ENCODE assay signal across 9 mouse cellular contexts in genomic region chr5:125368568-125368967, GRCm38 (mm10). TPM values are rescaled to one million over a fixed set of nuclear protein-coding genes. Genes with fewer than 3 reads are reported as not detected.
A peak's percentile ranks its signal among the peaks of the same experiment; 100 is the strongest.
DNase-seq lines count a peak whose midpoint lies in the region; ATAC-seq and TF ChIP-seq lines count a peak whose summit lies in the region.
"Had no signal": no experiment of that assay in that cellular context is flagged by ENCODE, and none has a peak within 500 bp of the region (broad histone marks: within the 10 kb centered on the region; RNA-seq: fewer than 3 reads in every experiment).

No protein-coding gene starts in this region.

- peak; percentile 63 to 69 for DNase-seq in spleen, adult 2 months (ENCODE audit: low read depth in 1 of 2, low spot score in 2 of 2)
- no peak for DNase-seq in spleen, adult 12 weeks (ENCODE audit: low spot score)
- peak; percentile 71 to 72 for DNase-seq in cerebellum, adult 18-20 months
- DNase-seq in forelimb bud, embryonic 11.5 days (ENCODE audit: low read depth, low spot score) = peak; percentile 67
- peak; percentile 41 to 57 for DNase-seq in left cerebral cortex, postnatal 36 days (ENCODE audit: low spot score in 2 of 2)

- no peak overlapping the region for H3K4me3 ChIP-seq in spleen, adult 2 months (ENCODE audit: extremely low read depth, insufficient read depth, insufficient read length)
- H3K4me3 ChIP-seq in intestine, embryonic 16.5 days (ENCODE audit: low read length) = no peak overlapping the region
- H3K4me3 ChIP-seq in midbrain, embryonic 13.5 days (replicated peaks) = no peak overlapping the region
- H3K4me3 ChIP-seq in stomach, embryonic 14.5 days (ENCODE audit: low read depth, low read length) = no peak overlapping the region
- H3K4me3 ChIP-seq: megakaryocyte, embryonic 14.5 days had no signal

- H3K9ac ChIP-seq in intestine, embryonic 16.5 days (ENCODE audit: low read depth, low read length) = no peak overlapping the region
- no peak overlapping the region for H3K9ac ChIP-seq in midbrain, embryonic 13.5 days (replicated peaks)
- H3K9ac ChIP-seq in stomach, embryonic 14.5 days (replicated peaks; ENCODE audit: low read depth, low read length) = no peak overlapping the region

- H3K4me2 ChIP-seq in intestine, embryonic 16.5 days (ENCODE audit: low read depth, low read length) = no peak overlapping the region
- no peak overlapping the region for H3K4me2 ChIP-seq in midbrain, embryonic 13.5 days (replicated peaks)
- no peak overlapping the region for H3K4me2 ChIP-seq in stomach, embryonic 14.5 days (replicated peaks; ENCODE audit: low read depth, low read length)

- no peaks in the 10 kb centered on the region for H3K9me3 ChIP-seq in intestine, embryonic 16.5 days (ENCODE audit: control insufficient read depth, low read length)
- H3K9me3 ChIP-seq in midbrain, embryonic 13.5 days = 0 out of 2 replicates have a peak, but pooled peaks cover 5% of the 10 kb centered on the region
- H3K9me3 ChIP-seq in stomach, embryonic 14.5 days (ENCODE audit: control insufficient read depth, low read depth, low read length) = no peaks in the 10 kb centered on the region

- no peaks in the 10 kb centered on the region for H3K27me3 ChIP-seq in spleen, adult 2 months (ENCODE audit: control insufficient read depth, insufficient read depth, low read length)
- H3K27me3 ChIP-seq in intestine, embryonic 16.5 days (replicated peaks; ENCODE audit: control insufficient read depth, insufficient read depth, low read length) = no peaks in the 10 kb centered on the region
- H3K27me3 ChIP-seq in midbrain, embryonic 13.5 days = no peaks in the 10 kb centered on the region
- H3K27me3 ChIP-seq in stomach, embryonic 14.5 days (ENCODE audit: control insufficient read depth, insufficient read depth, low read length) = no peaks in the 10 kb centered on the region

- no peak for TF ChIP-seq POLR2A in spleen, adult 2 months (IDR thresholded peaks at IDR 0.05; ENCODE audit: low read depth, low read length)

- no peaks in the 10 kb centered on the region for H3K4me1 ChIP-seq in spleen, adult 2 months (ENCODE audit: control insufficient read depth, insufficient read depth, insufficient read length)
- H3K4me1 ChIP-seq in intestine, embryonic 16.5 days (ENCODE audit: control insufficient read depth, insufficient read depth, low read length) = no peaks in the 10 kb centered on the region
- no peaks in the 10 kb centered on the region for H3K4me1 ChIP-seq in midbrain, embryonic 13.5 days (replicated peaks)
- no peaks in the 10 kb centered on the region for H3K4me1 ChIP-seq in stomach, embryonic 14.5 days (ENCODE audit: control insufficient read depth, insufficient read depth, low read length)

- no peaks in the 10 kb centered on the region for H3K36me3 ChIP-seq in spleen, adult 2 months (ENCODE audit: control insufficient read depth, insufficient read depth, low read length)
- no peaks in the 10 kb centered on the region for H3K36me3 ChIP-seq in intestine, embryonic 16.5 days (ENCODE audit: control insufficient read depth, insufficient read depth, low read length)
- H3K36me3 ChIP-seq in midbrain, embryonic 13.5 days = no peaks in the 10 kb centered on the region
- no peaks in the 10 kb centered on the region for H3K36me3 ChIP-seq in stomach, embryonic 14.5 days (ENCODE audit: control insufficient read depth, insufficient read depth, low read length)

- no peak overlapping the region for H3K27ac ChIP-seq in spleen, adult 2 months (ENCODE audit: insufficient read depth, low read length)
- no peak overlapping the region for H3K27ac ChIP-seq in intestine, embryonic 16.5 days (ENCODE audit: low read length)
- H3K27ac ChIP-seq in midbrain, embryonic 13.5 days = no peak overlapping the region
- H3K27ac ChIP-seq in stomach, embryonic 14.5 days (ENCODE audit: low read length) = no peak overlapping the region

- peak; percentile 20; the same call in 1 of the 2 replicates for ATAC-seq in intestine, embryonic 16.5 days
- ATAC-seq in midbrain, embryonic 13.5 days = peak; percentile 11; the same call in 1 of the 2 replicates
- 0 out of 2 replicates have a peak, but pooled peaks have one; percentile 46 for ATAC-seq in stomach, embryonic 14.5 days (ENCODE audit: insufficient number of reproducible peaks, insufficient read depth, low FRiP score, low read depth)

- intact Hi-C loops in left cerebral cortex, postnatal 36 days (cut with DNase I) = loop anchor here (5.0 kb wide), 2 partner anchors 96 to 466 kb away; no protein-coding TSS in a partner anchor

- TF ChIP-seq CTCF in spleen, adult 2 months (IDR thresholded peaks at IDR 0.05; ENCODE audit: extremely low read depth, insufficient read depth, insufficient read length, insufficient replicate concordance) = peak; percentile 47; the same call in 1 of the 2 replicates

- 0% methylated on average over 4 of the region's 4 CpGs for WGBS in spleen, adult 2 months
- WGBS in intestine, embryonic 16.5 days = under 1% methylated on average over 4 of the region's 4 CpGs
- under 1% methylated on average over 4 of the region's 4 CpGs for WGBS in midbrain, embryonic 13.5 days
- 2% methylated on average over 4 of the region's 4 CpGs for WGBS in stomach, embryonic 14.5 days

RNA-seq across cellular contexts. Expression of gene Gm10382, which starts 20.6 kb away (rescaled TPM):
- polyA plus RNA-seq in spleen, adult 2 months (2012; rRNA removed) = 0.08 and 0.15 TPM in 2 replicates
- 0.18 and 0.24 TPM in 2 replicates for polyA plus RNA-seq in intestine, embryonic 16.5 days (2015; fragmentation: Nextera tagmentation; extraction: Ambion mirVana)
- total RNA-seq in left cerebral cortex, postnatal 36 days (2021) = under 1 TPM in 1 of 2 experiments, not detected in 1; 0.32 TPM
- polyA plus RNA-seq in midbrain, embryonic 13.5 days (2015; fragmentation: Nextera tagmentation; extraction: Ambion mirVana) = 0.39 and 0.89 TPM in 2 replicates
- 0.20 and 0.35 TPM in 2 replicates for polyA plus RNA-seq in stomach, embryonic 14.5 days (2014; fragmentation: Nextera tagmentation; extraction: Ambion mirVana)

RNA-seq across cellular contexts. Expression of gene Ubc, which starts 21.4 kb away (rescaled TPM):
- 316 and 423 TPM in 2 replicates for polyA plus RNA-seq in spleen, adult 2 months (2012; rRNA removed)
- 897 and 920 TPM in 2 replicates for polyA plus RNA-seq in intestine, embryonic 16.5 days (2015; fragmentation: Nextera tagmentation; extraction: Ambion mirVana)
- total RNA-seq in left cerebral cortex, postnatal 36 days (2021) = 100 to 1,000 TPM; 817 to 877 TPM
- polyA plus RNA-seq in midbrain, embryonic 13.5 days (2015; fragmentation: Nextera tagmentation; extraction: Ambion mirVana) = 1,275 and 1,322 TPM in 2 replicates
- polyA plus RNA-seq in stomach, embryonic 14.5 days (2014; fragmentation: Nextera tagmentation; extraction: Ambion mirVana) = 1,055 and 1,113 TPM in 2 replicates

RNA-seq across cellular contexts. Expression of gene Scarb1, which starts 27.7 kb away (rescaled TPM):
- 76.0 and 93.6 TPM in 2 replicates for polyA plus RNA-seq in spleen, adult 2 months (2012; rRNA removed)
- 59.9 and 73.1 TPM in 2 replicates for polyA plus RNA-seq in intestine, embryonic 16.5 days (2015; fragmentation: Nextera tagmentation; extraction: Ambion mirVana)
- 10 to 100 TPM; 22.0 to 28.0 TPM for total RNA-seq in left cerebral cortex, postnatal 36 days (2021)
- 22.1 and 22.8 TPM in 2 replicates for polyA plus RNA-seq in midbrain, embryonic 13.5 days (2015; fragmentation: Nextera tagmentation; extraction: Ambion mirVana)
- polyA plus RNA-seq in stomach, embryonic 14.5 days (2014; fragmentation: Nextera tagmentation; extraction: Ambion mirVana) = 45.0 and 47.1 TPM in 2 replicates
